Mouse (Mus musculus) brown adipose tissue, adult 24 weeks (tissue): ENCODE measurements around the gene Slc22a17. TPM values are rescaled to one million over a fixed set of nuclear protein-coding genes. Genes with fewer than 3 reads are reported as not detected.

Source experiments
- H3K27ac ChIP-seq: fragments of 200-500 bp; replicated peaks from 2 replicates; pipeline ENCODE4 v1.5.1; 2012; ENCODE audit warnings: low read depth, mild to moderate bottlenecking, low read length
- H3K4me1 ChIP-seq: fragments of 200-500 bp; 2 replicates; pipeline ENCODE4 v1.6.1; 2012; ENCODE audit warnings: low read length, mixed read lengths; ENCODE audit not compliant: control insufficient read depth, insufficient read depth, insufficient read length
- H3K4me3 ChIP-seq: fragments of 200-500 bp; 2 replicates; pipeline ENCODE4 v1.5.1; 2012; ENCODE audit warnings: low read depth, mild to moderate bottlenecking, low read length, moderate library complexity; ENCODE audit not compliant: insufficient read depth
- polyA plus RNA-seq: library from polyadenylated mRNA; stranded (reverse); fragments of >200 nt; gene quantifications from 2 replicates; pipeline ENCODE4 v1.2.4, GENCODE M21; 2012; ENCODE audit not compliant: missing spikeins, insufficient read depth, insufficient read length

Gene Slc22a17
- polyA plus RNA-seq, 1 experiment = 4.9 TPM

DNA sequence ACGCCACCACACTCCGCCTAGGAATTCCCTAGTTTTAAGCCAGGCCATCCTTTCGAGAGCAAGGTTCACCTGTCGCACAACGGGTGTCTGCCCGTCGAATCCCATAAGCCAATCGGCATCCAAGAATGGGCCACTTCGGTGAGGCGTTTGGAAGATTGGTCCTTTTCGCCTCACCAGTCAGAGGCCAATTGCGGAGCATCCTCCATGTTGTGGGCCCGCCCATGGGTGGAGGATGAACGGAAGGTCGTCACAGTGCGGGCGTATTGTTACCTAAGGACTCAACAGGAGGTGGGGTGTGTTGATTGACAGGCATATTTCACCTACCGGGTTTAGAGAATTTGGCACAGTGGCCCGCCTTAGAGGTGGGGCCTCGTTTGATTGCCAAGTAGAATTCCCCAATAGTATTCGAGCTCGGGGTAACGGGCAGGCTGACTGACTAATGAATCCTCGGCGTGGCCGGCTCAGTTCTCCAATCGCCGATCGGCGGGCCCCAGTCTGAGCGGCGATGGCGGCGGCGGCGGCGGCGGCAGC is 19.2 kb downstream of the Slc22a17 start:
- Histone ChIP-seq H3K4me1 (no peaks in the 10 kb centered on the region; the same call in 1 of the 2 replicates), H3K4me3 (peak overlapping the region; percentile 64), H3K27ac (peak overlapping the region; percentile 78)

DNA sequence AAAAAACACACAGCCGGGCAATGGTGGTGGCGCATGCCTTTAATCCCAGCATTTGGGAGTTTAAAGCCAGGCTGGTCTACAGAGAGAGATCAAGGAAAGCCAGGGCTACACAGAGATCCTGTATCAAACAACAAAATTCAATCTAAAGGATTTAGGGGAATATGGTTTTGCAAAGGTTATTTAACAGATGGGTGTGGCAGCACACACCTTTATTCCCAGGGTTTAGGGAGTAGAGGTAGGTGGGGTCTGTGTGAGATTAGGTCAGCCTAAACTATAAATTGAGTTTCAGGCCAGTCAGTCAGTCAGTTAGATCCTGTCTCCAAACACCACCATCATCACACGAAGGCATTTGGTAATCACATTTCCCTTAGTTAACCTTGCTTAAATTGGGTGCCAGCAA is 20.7 kb downstream of the Slc22a17 start, which contains the start of gene Pabpn1:
Pabpn1 (plus strand) TSS at position 301 of the 400 bp plus-strand sequence.
- Histone ChIP-seq H3K4me1 (no peaks in the 10 kb centered on the region; the same call in 1 of the 2 replicates), H3K4me3 (peak within 1 kb of the TSS; percentile 64), H3K27ac (peak within 1 kb of the TSS; percentile 78)

DNA sequence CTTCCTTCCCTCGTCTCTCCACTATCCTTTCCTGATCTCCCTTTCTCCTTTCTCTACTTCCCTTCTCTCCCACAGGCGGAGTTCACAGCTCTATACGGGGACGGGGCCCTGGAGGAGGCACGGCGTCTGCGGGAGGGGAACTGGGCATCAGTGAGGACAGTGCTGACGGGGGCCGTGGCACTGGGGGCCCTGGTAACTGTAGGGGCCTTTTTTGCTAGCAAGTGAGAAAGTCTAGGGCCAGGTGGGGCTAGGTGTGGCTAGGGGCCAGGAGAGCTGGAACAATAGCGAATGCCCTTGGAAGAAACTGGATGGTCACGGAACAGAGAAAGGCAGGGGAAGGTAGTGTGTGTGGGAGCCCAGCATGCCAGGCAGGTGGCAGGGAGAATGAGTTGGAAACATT is 27.6 kb downstream of the Slc22a17 start:
- 0 out of 2 replicates have a peak, but pooled peaks cover 2% of the 10 kb centered on the region for H3K4me1 ChIP-seq
- H3K4me3 ChIP-seq = no peak overlapping the region
- H3K27ac ChIP-seq = no peak overlapping the region

DNA sequence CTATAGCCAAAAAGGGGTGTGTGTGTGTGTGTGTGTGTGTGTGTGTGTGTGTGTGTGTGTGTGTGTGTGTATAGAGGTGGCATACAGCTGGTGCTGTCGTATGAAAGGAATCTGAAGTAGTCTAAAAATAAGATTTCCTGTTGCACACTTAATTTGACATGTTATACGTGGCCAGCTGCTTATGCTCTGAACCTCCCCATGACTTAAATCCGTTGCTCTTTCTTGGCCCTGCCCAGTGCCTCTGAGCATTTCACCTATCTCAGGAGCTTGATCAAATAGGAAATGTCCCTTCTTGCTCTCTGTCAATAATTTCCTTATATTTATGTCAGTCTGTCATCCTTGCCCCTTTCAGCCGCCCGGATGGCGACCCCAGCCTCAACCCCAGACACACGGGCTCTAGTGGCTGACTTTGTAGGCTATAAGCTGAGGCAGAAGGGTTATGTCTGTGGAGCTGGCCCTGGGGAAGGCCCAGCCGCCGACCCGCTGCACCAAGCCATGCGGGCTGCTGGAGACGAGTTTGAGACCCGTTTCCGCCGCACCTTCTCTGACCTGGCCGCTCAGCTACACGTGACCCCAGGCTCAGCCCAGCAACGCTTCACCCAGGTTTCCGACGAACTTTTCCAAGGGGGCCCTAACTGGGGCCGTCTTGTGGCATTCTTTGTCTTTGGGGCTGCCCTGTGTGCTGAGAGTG is 28.8 kb downstream of the Slc22a17 start:
- Histone ChIP-seq H3K4me1 (0 out of 2 replicates have a peak, but pooled peaks cover 2% of the 10 kb centered on the region), H3K4me3 (peak overlapping the region; percentile 75)

DNA sequence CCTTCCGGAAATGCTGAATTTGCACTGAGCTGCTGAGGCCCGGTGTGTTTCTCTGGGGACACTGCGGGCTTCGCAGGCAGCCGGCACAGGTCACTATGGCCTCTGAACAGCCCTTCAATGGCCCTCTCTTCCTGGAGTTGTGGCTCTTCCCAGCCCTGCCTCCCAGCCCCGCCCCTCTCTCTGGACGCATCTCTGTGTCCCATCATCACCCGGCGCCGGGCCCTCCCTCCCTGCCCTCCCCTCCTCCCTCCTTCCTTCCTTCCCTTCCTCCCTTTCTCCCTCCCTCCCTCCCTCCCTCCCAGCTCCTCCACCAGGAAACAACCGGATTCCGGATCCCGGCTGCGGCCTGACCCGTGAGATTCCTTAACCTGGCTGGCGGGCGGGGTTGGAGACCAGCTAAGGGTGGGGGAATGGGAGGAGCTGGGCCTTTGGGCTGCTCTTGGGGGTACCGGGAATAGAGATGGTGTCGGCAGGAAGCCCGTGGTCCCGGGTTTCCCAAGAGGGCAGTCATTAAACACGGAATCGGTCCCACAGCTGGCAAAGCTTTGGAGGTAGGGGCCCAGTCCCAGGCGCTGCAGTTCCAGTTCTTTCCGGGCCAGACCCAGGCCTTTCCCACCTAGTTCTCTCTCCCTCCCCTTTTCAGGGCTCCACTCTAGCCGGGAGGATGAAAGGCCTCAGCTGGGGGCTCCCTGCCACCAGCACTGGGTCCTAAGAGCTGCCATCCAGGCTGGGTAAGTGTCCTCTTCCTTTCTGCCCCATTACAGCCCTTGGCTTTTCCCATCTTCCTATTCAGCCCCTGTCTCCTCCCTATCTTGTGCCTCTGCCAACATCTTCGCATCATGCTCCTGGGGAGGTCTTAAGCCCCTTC is 29.5 kb downstream of the Slc22a17 start, which contains the start of the genes Bcl2l2 and Gm20521:
Bcl2l2 (plus strand) TSS at position 224 of the 868 bp plus-strand sequence.
Gm20521 (plus strand) TSS at position 288 of the 868 bp plus-strand sequence.
- Histone ChIP-seq H3K4me1 (0 out of 2 replicates have a peak, but pooled peaks cover 2% of the 10 kb centered on the region), H3K27ac (peak within 1 kb of the TSS; percentile 92), H3K4me3 (peak within 1 kb of the TSS; percentile 75)

More for the DNA sequence above, 28.8 kb downstream of the Slc22a17 start:
- H3K27ac ChIP-seq = peak overlapping the region; percentile 88

DNA sequence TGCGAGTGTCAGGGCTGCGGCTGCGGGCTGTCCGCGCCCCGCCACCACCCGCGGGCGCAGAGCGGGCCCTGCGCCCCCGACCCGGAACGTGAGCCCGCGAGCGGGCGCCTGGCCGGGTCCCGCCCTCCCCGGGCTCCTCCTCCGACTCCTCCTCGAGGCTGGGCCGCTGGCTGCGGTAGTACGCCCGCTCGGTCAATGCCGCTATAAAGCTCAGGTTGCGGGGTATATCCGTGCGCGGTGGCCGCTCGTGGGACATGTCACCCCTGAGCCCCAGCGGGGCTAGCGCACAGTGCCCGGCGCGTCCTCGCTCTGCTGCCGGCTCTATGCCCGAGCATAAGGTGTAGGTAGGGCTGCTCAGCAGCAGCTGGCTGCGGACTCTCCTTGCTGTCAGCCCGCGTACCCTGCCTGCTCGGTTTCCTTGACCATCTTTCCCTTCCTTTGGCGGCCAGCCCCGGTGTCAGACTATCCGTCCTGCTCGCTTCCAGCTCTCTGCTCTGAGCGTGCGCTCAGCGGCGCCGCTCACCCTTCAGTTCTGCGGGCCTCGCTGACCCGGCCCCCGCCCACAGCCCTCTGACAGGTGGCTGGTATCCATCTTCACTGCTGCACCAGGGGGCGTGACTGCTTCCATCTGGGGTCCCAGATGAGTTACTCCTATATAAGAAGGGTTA is 35.8 kb downstream of the Slc22a17 start, which contains the start of gene Ppp1r3e:
Ppp1r3e (minus strand) TSS at position 503 of the 668 bp plus-strand sequence.
- Histone ChIP-seq H3K4me1 (0 out of 2 replicates have a peak, but pooled peaks cover 2% of the 10 kb centered on the region), H3K27ac (0 out of 2 replicates have a peak within 1 kb of the TSS, but pooled peaks have one; percentile 23), H3K4me3 (peak within 1 kb of the TSS; percentile 61)

DNA sequence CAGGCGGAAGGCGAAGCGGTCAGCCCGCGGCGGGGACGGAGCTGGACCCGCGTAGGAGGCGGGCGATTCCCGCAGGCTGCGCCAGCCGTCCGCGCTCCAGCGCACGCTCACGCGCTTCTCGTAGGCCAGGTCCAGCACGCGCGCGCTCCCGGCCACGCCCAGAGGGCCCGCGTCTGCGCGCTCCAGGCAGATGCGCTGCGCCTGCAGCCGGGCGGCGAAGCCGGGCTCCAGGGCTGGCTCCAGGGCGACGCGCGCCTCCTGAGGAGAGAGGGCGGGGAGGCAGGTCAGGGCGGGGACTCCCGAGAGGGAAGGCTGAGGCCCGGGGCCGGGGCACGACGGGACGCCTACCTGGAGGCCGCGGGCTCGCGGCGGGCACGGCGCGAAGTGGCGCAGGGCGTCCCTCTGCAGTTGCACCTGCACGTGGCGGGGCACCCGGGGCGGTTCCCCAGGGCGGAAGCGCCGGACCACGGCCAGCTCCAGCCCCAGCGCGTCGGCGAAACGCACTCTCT is 36.3 kb downstream of the Slc22a17 start:
- Histone ChIP-seq H3K27ac (0 out of 2 replicates have a peak overlapping the region, but pooled peaks have one; percentile 23), H3K4me1 (0 out of 2 replicates have a peak, but pooled peaks cover 2% of the 10 kb centered on the region), H3K4me3 (peak overlapping the region; percentile 61)

DNA sequence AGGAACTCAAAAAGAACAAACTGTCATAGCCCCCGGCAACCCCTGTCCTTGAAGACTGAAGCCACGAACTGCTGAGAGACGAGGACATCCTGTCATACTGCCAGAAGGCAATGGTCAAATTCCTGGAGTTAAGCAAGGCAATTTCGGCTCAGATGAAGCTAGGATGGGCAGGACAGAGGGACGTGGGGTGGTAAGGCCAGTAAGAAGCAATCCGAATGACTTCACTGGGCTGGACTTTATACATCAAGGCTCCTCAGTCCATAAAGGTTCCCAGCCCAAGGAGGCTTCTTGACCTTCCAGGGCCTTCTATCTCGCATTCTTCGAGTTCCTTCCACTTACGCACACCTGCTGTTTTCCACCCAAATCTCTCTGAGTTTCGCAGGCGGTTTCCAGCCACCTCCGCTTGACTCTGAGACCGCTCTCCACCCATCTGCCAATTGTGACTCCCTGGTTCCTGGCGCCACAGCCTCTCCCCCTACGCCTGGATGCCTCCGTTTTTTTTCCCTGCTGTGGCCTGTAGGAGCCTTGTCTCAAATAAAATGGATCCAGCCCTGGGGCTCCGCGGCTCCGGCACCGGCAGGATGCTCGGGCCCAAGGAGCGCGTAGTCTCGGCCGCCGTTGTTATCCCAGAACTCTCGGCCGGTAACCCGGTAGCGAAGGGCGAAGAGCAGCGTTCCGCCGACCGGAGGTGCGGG is 36.9 kb downstream of the Slc22a17 start:
- Histone ChIP-seq H3K27ac (0 out of 2 replicates have a peak overlapping the region, but pooled peaks have one; percentile 23), H3K4me1 (0 out of 2 replicates have a peak, but pooled peaks cover 2% of the 10 kb centered on the region), H3K4me3 (peak overlapping the region; percentile 61)

DNA sequence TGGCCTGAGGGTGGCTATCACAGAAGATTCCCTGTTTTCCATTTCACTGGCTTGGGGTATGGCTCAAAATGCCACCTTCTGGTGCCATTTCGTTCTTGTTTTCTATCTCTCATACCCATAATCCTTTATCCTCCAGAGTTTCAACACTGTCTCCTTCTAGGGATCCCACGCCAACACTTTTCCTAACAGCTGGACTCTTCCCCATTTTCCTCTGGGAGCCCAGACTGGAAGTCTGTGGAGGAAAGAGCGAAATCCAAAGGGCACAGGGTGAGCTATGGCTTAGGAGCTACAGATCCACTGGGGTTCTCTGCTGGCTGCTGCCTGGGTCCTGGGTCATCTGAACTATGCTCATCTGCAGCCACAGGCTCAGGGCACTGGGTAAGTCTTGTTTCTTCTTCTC is 38.8 kb downstream of the Slc22a17 start:
- no peak overlapping the region for H3K27ac ChIP-seq
- no peak overlapping the region for H3K4me3 ChIP-seq
- 0 out of 2 replicates have a peak, but pooled peaks cover 2% of the 10 kb centered on the region for H3K4me1 ChIP-seq

DNA sequence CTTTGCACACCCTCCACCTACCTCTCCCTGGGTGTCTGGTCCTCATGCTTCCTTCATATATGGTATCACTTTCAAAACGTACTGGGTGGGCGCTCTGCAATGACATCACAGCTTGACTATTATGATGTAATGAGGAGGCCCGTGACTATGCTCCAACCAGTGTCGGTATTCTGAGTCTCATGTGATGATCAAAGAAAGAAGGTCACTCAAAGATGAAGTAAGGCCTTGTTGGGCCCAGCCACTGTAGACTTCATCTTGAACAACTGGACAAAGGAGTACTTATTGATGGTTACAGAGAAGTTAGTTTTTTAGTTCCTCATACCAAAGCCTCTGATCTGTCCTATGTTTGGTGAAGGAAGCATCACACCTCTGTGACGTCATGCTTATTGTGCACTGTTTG is 42.1 kb downstream of the Slc22a17 start, which contains the start of gene Homez:
Homez (minus strand) TSS at position 101 of the 400 bp plus-strand sequence.
- 0 out of 2 replicates have a peak, but pooled peaks cover 2% of the 10 kb centered on the region for H3K4me1 ChIP-seq
- no peak within 1 kb of the TSS for H3K27ac ChIP-seq
- H3K4me3 ChIP-seq = no peak within 1 kb of the TSS

DNA sequence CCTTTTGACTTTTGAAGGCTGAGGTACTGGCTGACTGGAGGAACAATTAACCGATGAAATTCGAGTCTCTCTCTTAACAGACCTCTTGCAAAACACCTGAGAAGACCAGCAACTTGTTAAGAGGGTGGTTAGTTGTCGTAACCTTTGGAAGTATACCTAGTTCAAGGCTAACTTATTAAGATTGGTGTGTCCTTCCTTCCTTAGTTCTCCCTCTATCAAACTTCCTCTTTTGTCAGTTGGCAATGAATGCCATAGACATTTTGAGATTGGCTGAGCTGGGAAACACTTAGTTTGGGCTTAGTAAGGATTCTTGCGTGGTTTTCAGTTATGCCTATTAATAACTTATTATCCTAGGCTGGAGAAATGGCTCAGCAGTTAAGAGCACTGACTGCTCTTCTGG is 44.9 kb downstream of the Slc22a17 start:
- no peak overlapping the region for H3K27ac ChIP-seq
- no peak overlapping the region for H3K4me3 ChIP-seq
- no peaks in the 10 kb centered on the region for H3K4me1 ChIP-seq

DNA sequence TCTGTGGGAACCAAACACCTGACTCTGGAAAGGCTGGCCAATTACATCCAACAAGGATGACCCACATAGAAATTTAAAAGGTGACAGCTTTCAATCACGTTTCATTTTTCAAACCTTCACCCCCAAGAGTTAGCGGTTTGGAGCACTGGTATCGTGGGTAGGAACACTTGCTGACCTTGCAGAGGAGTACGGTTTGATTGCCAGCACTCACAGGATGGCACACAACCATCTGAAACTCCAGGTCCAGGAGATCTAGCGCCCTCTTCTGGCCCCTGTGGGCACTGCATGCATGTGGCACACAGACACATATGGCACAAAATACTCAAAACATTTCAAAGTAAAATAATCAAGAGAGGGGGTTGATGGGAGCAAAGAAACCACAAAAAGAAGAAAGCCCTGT is 46.0 kb downstream of the Slc22a17 start:
- H3K4me3 ChIP-seq = no peak overlapping the region
- H3K4me1 ChIP-seq = no peaks in the 10 kb centered on the region
- no peak overlapping the region for H3K27ac ChIP-seq

DNA sequence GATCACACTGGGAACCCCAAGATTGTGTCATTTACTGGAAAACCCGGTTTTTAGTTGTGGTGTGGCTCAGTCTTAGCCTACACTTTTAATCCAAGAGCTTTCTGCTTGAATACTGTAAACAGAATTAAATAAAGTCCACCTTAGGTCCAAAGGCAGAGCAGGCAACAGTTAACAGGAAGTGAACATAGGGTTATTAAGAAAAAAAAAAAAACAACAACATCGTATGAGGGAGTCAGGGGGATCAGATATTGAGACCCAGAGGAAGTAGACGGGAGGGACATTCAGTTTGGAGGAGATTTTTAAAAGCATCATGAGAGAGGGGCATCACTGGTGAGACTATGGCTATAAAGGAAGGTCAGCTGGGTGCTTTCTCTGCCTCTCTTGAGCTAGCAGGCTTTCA is 46.7 kb downstream of the Slc22a17 start:
- H3K4me1 ChIP-seq = no peaks in the 10 kb centered on the region
- no peak overlapping the region for H3K27ac ChIP-seq

More for the DNA sequence above, 46.7 kb downstream of the Slc22a17 start:
- no peak overlapping the region for H3K4me3 ChIP-seq
